Mouse (Mus musculus): ENCODE results near the gene Prune1.

DNA sequence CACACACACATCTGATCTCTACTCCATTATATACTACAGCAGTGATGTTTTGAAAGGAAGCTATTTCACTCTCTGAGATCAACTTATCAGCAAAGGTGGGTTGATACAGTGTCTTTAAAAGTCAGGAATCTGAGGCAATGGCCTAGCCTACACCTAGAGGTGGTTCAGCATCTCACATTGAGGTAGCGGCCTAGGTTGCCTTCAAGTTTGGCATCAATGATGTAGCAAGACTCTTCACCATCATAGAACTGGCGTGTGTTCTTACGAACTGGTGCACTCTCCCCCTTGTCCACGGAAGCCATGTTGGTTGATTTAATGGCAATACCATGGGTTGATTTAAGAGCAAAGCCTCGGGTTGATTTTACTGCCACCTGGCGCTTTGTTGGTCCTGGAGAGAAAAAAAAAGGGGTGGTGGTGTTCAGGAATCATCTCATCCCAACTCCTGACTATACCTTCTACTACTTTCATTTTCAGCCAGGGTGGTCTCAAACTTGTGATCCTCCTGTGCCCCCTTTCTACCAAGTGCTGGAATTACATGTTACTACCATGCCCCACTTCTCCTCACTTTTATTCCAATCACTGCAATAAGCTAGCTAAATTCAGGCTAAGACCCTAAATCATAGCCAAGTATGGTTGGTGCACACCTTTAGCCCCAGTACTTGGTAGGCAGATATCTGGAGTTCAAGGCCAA lies 42.7 kb upstream of the Prune1 start:
- peak; percentile 58 for TF ChIP-seq CTCF (IDR thresholded peaks at IDR 0.05; ENCODE audit: low read depth)
- no peak for TF ChIP-seq EP300 (optimal IDR thresholded peaks at IDR 0.05)
